14 mouse cellular contexts compared by ENCODE assay signal in genomic region chr5:100378981-100379380, GRCm38 (mm10).
"Had no signal": no experiment of that assay in that cellular context is flagged by ENCODE, and none has a peak within 500 bp of the region (broad histone marks: within the 10 kb centered on the region; RNA-seq: fewer than 3 reads in every experiment).

No protein-coding gene starts in this region.

- H3K4me3 ChIP-seq: kidney, embryonic 15.5 days; limb, embryonic 12.5 days; limb, embryonic 15.5 days; liver, embryonic 13.5 days had no signal

- DNase-seq: kidney, postnatal 14 days; kidney, postnatal 4 days; left cerebral cortex, postnatal 4 days; liver, embryonic 13.5 days; lung, adult 2 months; lung, postnatal 14 days; lung, postnatal 4 days; midbrain, embryonic 14.5 days; spleen, adult 18-20 months; thymus, adult 18-20 months; thymus, postnatal 36 days had no signal

- H3K27ac ChIP-seq: kidney, embryonic 15.5 days; limb, embryonic 12.5 days; limb, embryonic 15.5 days; liver, embryonic 13.5 days had no signal
